Comparison of ENCODE assay signal across 8 mouse cellular contexts in the genomic region with DNA sequence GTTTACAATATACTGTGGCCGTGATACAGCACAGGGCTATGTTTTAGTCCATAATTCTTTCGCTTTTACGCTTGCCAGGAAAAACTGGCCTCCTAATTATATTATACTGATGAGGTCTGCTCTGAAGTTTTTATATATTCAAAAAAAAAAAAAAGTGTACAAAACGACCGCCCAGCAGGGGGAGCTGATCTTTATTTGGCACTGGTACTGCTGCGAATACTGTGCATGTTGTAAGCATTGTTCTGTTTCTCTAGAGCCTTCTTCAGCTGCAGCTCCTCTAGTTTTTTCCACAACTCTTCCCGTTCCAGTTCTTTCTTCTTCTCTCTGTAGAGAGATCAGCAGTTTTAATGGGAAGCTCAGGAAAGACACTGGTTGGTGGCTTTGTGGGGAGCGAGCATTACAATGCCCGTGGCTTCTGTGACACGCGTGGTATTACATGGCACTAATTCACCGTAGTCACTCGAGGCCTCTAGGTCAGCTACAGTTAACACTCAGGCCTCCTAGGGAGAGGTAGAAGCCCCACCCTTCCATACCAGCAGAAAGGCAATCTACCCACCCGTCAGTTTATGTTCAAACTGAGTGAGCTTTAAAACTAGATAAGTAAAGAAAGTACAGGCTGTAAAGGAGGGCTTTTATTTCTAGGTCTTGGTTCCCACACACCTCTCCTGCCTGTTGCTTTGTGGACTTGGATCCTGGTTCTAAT. TPM values are rescaled to one million over a fixed set of nuclear protein-coding genes. Genes with fewer than 3 reads are reported as not detected.
DNase-seq lines count a peak whose midpoint lies in the region; ATAC-seq and TF ChIP-seq lines count a peak whose summit lies in the region.

No protein-coding gene starts in this region.

- H3K4me3 ChIP-seq in kidney, embryonic 14.5 days (ENCODE audit: low read length), result no peak overlapping the region
- no peak overlapping the region for H3K4me3 ChIP-seq in embryonic facial prominence, embryonic 15.5 days (replicated peaks)
- H3K4me3 ChIP-seq in intestine, postnatal 0 days (ENCODE audit: low read depth, low read length), result no peak overlapping the region

- no peak overlapping the region for H3K4me2 ChIP-seq in kidney, embryonic 14.5 days (replicated peaks; ENCODE audit: low read depth, low read length)
- no peak overlapping the region for H3K4me2 ChIP-seq in embryonic facial prominence, embryonic 15.5 days (replicated peaks)
- no peak overlapping the region for H3K4me2 ChIP-seq in intestine, postnatal 0 days (replicated peaks; ENCODE audit: low read depth)

- ATAC-seq in kidney, embryonic 14.5 days (ENCODE audit: low FRiP score, low TSS enrichment), result no peak
- 0 out of 2 replicates have a peak, but pooled peaks have one; percentile 58 for ATAC-seq in embryonic facial prominence, embryonic 15.5 days (ENCODE audit: insufficient number of reproducible peaks, low FRiP score, low TSS enrichment, low read depth)
- ATAC-seq in intestine, postnatal 0 days, result no peak
- no peak for ATAC-seq in erythroblast, adult 5-6 weeks (replicated peaks; ENCODE audit: low FRiP score, poor library complexity, severe bottlenecking)

- peak; percentile 68 for TF ChIP-seq CTCF in intestine, postnatal 0 days (IDR thresholded peaks at IDR 0.05; ENCODE audit: low read depth)

- DNase-seq in kidney, adult 18-20 months, result peak; percentile 54
- peak; percentile 47 for DNase-seq in CD4-positive helper T cell, adult 2 months (ENCODE audit: low read depth, low spot score)
- DNase-seq in adipocyte (ENCODE audit: low spot score), result peak; percentile 83
- peak; percentile 75 for DNase-seq in lung, postnatal 36 days

- H3K4me1 ChIP-seq in kidney, embryonic 14.5 days (ENCODE audit: control insufficient read depth, insufficient read depth, low read length), result no peaks in the 10 kb centered on the region
- peaks cover 7% of the 10 kb centered on the region for H3K4me1 ChIP-seq in embryonic facial prominence, embryonic 15.5 days
- no peaks in the 10 kb centered on the region for H3K4me1 ChIP-seq in intestine, postnatal 0 days (replicated peaks; ENCODE audit: control insufficient read depth, insufficient read depth, low read length)

- no peaks in the 10 kb centered on the region for H3K9me3 ChIP-seq in kidney, embryonic 14.5 days (ENCODE audit: control insufficient read depth, low read length)
- no peaks in the 10 kb centered on the region for H3K9me3 ChIP-seq in embryonic facial prominence, embryonic 15.5 days (replicated peaks)
- H3K9me3 ChIP-seq in intestine, postnatal 0 days (ENCODE audit: control insufficient read depth), result no peaks in the 10 kb centered on the region

- H3K27ac ChIP-seq in kidney, embryonic 14.5 days (ENCODE audit: low read depth, low read length), result no peak overlapping the region
- H3K27ac ChIP-seq in embryonic facial prominence, embryonic 15.5 days (replicated peaks), result peak overlapping the region; percentile 88
- no peak overlapping the region; the same call in 1 of the 2 replicates for H3K27ac ChIP-seq in intestine, postnatal 0 days (ENCODE audit: low read depth, low read length)

- H3K36me3 ChIP-seq in kidney, embryonic 14.5 days (ENCODE audit: control insufficient read depth, insufficient read depth, low read length), result peaks cover 74% of the 10 kb centered on the region
- H3K36me3 ChIP-seq in embryonic facial prominence, embryonic 15.5 days, result peaks cover 28% of the 10 kb centered on the region
- peaks cover 69% of the 10 kb centered on the region for H3K36me3 ChIP-seq in intestine, postnatal 0 days (ENCODE audit: control insufficient read depth, insufficient read depth)

- WGBS in kidney, embryonic 14.5 days, result 74% methylated on average over 14 of the region's 14 CpGs
- WGBS in embryonic facial prominence, embryonic 15.5 days, result 42% methylated on average over 14 of the region's 14 CpGs
- 49% methylated on average over 14 of the region's 14 CpGs for WGBS in intestine, postnatal 0 days

- H3K27me3 ChIP-seq in kidney, embryonic 14.5 days (ENCODE audit: control insufficient read depth, insufficient read depth, low read length), result no peaks in the 10 kb centered on the region
- no peaks in the 10 kb centered on the region for H3K27me3 ChIP-seq in embryonic facial prominence, embryonic 15.5 days
- no peaks in the 10 kb centered on the region for H3K27me3 ChIP-seq in intestine, postnatal 0 days (replicated peaks; ENCODE audit: control insufficient read depth, insufficient read depth, low read length)

- no peak overlapping the region for H3K9ac ChIP-seq in kidney, embryonic 14.5 days (ENCODE audit: low read depth, low read length)
- H3K9ac ChIP-seq in embryonic facial prominence, embryonic 15.5 days, result no peak overlapping the region
- no peak overlapping the region for H3K9ac ChIP-seq in intestine, postnatal 0 days (ENCODE audit: low read depth, low read length)

RNA-seq across cellular contexts. Expression of a gene that starts 27.2 kb away (rescaled TPM):
- polyA plus RNA-seq in kidney, embryonic 14.5 days (2014; fragmentation: Nextera tagmentation; extraction: Ambion mirVana), result 17.6 and 25.9 TPM in 2 replicates
- 16.6 and 17.9 TPM in 2 replicates for polyA plus RNA-seq in embryonic facial prominence, embryonic 15.5 days (2015; fragmentation: Nextera tagmentation; extraction: Ambion mirVana)
- polyA plus RNA-seq in intestine, postnatal 0 days (2015; fragmentation: Nextera tagmentation; extraction: Ambion mirVana), result 14.6 and 15.4 TPM in 2 replicates
- 3.3 TPM in 2 replicates for total RNA-seq in erythroblast, adult 5-6 weeks (2015; ENCODE audit: low replicate concordance)
- total RNA-seq in erythroblast, adult 5-6 weeks (2017; ENCODE audit: low replicate concordance), result 4.2 and 5.7 TPM in 2 replicates

RNA-seq across cellular contexts. Expression of a gene that starts 34.9 kb away (rescaled TPM):
- polyA plus RNA-seq in kidney, embryonic 14.5 days (2014; fragmentation: Nextera tagmentation; extraction: Ambion mirVana), result 97.0 and 115 TPM in 2 replicates
- 106 and 114 TPM in 2 replicates for polyA plus RNA-seq in embryonic facial prominence, embryonic 15.5 days (2015; fragmentation: Nextera tagmentation; extraction: Ambion mirVana)
- polyA plus RNA-seq in intestine, postnatal 0 days (2015; fragmentation: Nextera tagmentation; extraction: Ambion mirVana), result 171 and 174 TPM in 2 replicates
- total RNA-seq in erythroblast, adult 5-6 weeks (2015; ENCODE audit: low replicate concordance), result 2.3 and 21.5 TPM in 2 replicates
- 0.60 and 9.2 TPM in 2 replicates for total RNA-seq in erythroblast, adult 5-6 weeks (2017; ENCODE audit: low replicate concordance)

RNA-seq across cellular contexts. Expression of a gene that starts 50.1 kb away (rescaled TPM):
- polyA plus RNA-seq in kidney, embryonic 14.5 days (2014; fragmentation: Nextera tagmentation; extraction: Ambion mirVana), result 24.6 and 25.0 TPM in 2 replicates
- polyA plus RNA-seq in embryonic facial prominence, embryonic 15.5 days (2015; fragmentation: Nextera tagmentation; extraction: Ambion mirVana), result 26.3 and 30.4 TPM in 2 replicates
- polyA plus RNA-seq in intestine, postnatal 0 days (2015; fragmentation: Nextera tagmentation; extraction: Ambion mirVana), result 28.7 and 31.7 TPM in 2 replicates
- total RNA-seq in erythroblast, adult 5-6 weeks (2015; ENCODE audit: low replicate concordance), result 52.7 and 60.3 TPM in 2 replicates
- total RNA-seq in erythroblast, adult 5-6 weeks (2017; ENCODE audit: low replicate concordance), result 56.3 and 62.8 TPM in 2 replicates
